9 mouse cellular contexts compared by ENCODE assay signal in the genomic region with DNA sequence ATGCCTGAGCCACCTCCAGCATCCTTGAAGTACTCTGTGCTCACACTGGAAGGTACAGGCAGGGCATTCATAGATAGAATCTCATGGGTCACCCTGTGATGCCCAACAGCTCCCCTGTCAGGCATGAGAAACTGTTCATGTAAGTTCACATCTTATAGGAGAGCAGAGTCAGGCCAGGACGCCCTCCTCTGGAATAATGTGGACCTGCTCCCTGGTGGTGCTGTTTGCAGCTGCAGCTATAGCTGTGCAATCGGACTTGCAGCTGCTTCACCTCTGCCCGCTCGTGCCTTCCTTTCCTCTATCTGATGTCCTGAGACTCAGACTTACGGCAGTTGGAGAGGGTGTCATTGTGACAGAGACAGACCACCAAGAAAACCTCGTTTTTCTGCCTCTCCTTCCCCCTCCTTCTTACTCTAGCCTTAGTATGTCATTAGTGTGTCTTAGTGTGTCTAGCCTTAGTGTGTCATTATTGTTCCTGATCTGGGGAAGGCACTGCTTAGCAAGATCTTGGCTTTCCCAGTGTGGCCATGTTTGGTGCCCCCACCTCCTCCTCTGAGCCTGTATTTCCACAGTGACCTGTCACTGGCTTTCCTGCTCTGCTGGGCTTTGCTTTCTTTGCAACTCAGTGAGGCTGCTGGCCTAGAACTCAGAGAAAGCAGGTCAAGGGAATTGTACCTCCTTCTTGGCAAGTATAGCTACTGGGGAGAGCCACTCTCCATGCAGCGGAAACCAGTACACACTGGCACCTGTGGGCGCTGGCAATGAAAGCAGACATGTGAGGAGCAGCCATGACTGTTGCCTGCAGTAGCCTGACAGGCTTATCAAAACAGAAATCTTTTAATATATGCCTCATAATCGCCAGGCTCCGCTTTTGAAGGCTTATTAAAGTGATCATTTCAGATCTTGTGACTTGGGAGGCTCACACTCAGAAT.
A peak's percentile ranks its signal among the peaks of the same experiment; 100 is the strongest.
DNase-seq lines count a peak whose midpoint lies in the region; ATAC-seq and TF ChIP-seq lines count a peak whose summit lies in the region.
"Had no signal": no experiment of that assay in that cellular context is flagged by ENCODE, and none has a peak within 500 bp of the region (broad histone marks: within the 10 kb centered on the region; RNA-seq: fewer than 3 reads in every experiment).

No protein-coding gene starts in this region.

- no peaks in the 10 kb centered on the region for H3K27me3 ChIP-seq in hindbrain, embryonic 10.5 days (ENCODE audit: insufficient read depth, poor library complexity, severe bottlenecking)
- H3K27me3 ChIP-seq in hindbrain, embryonic 13.5 days: no peaks in the 10 kb centered on the region
- no peaks in the 10 kb centered on the region for H3K27me3 ChIP-seq in E14TG2a.4 (ENCODE audit: insufficient read depth, low read length)
- H3K27me3 ChIP-seq in embryonic facial prominence, embryonic 10.5 days (replicated peaks; ENCODE audit: low read depth, poor library complexity, severe bottlenecking): no peaks in the 10 kb centered on the region

- peak overlapping the region; percentile 45 for H3K27ac ChIP-seq in hindbrain, embryonic 10.5 days
- no peak overlapping the region for H3K27ac ChIP-seq in hindbrain, embryonic 13.5 days
- 0 out of 2 replicates have a peak overlapping the region, but pooled peaks have one; percentile 11 for H3K27ac ChIP-seq in embryonic facial prominence, embryonic 10.5 days (replicated peaks)

- WGBS in hindbrain, embryonic 10.5 days: 87% methylated on average over 10 of the region's 10 CpGs
- WGBS in hindbrain, embryonic 13.5 days: 82% methylated on average over 10 of the region's 10 CpGs
- WGBS in embryonic facial prominence, embryonic 10.5 days: 90% methylated on average over 10 of the region's 10 CpGs

- H3K4me3 ChIP-seq in hindbrain, embryonic 10.5 days: no peak overlapping the region
- no peak overlapping the region for H3K4me3 ChIP-seq in hindbrain, embryonic 13.5 days
- H3K4me3 ChIP-seq in E14TG2a.4 (replicated peaks; ENCODE audit: low read length): no peak overlapping the region
- no peak overlapping the region for H3K4me3 ChIP-seq in embryonic facial prominence, embryonic 10.5 days

- no peak for ATAC-seq in hindbrain, embryonic 13.5 days (ENCODE audit: low FRiP score)

- no peak overlapping the region for H3K4me2 ChIP-seq in hindbrain, embryonic 13.5 days

- peak; percentile 17 for TF ChIP-seq CTCF in E14TG2a.4 (conservative IDR thresholded peaks at IDR 0.05; ENCODE audit: low read length)

- H3K36me3 ChIP-seq in hindbrain, embryonic 10.5 days: peaks cover 26% of the 10 kb centered on the region
- H3K36me3 ChIP-seq in hindbrain, embryonic 13.5 days: peaks cover 24% of the 10 kb centered on the region
- peaks cover 76% of the 10 kb centered on the region for H3K36me3 ChIP-seq in E14TG2a.4 (ENCODE audit: insufficient read depth, low read length)
- H3K36me3 ChIP-seq in embryonic facial prominence, embryonic 10.5 days (replicated peaks): peaks cover 46% of the 10 kb centered on the region

- peaks cover 13% of the 10 kb centered on the region; the same call in 1 of the 2 replicates for H3K4me1 ChIP-seq in hindbrain, embryonic 10.5 days (replicated peaks)
- H3K4me1 ChIP-seq in hindbrain, embryonic 13.5 days (replicated peaks): peaks cover 19% of the 10 kb centered on the region
- peaks cover 21% of the 10 kb centered on the region for H3K4me1 ChIP-seq in E14TG2a.4 (replicated peaks; ENCODE audit: low read depth, low read length)
- H3K4me1 ChIP-seq in embryonic facial prominence, embryonic 10.5 days: peaks cover 16% of the 10 kb centered on the region

- no peak overlapping the region for H3K9ac ChIP-seq in hindbrain, embryonic 13.5 days

- H3K9me3 ChIP-seq in hindbrain, embryonic 10.5 days: no peaks in the 10 kb centered on the region
- no peaks in the 10 kb centered on the region for H3K9me3 ChIP-seq in hindbrain, embryonic 13.5 days
- no peaks in the 10 kb centered on the region for H3K9me3 ChIP-seq in E14TG2a.4 (ENCODE audit: low read length)
- no peaks in the 10 kb centered on the region for H3K9me3 ChIP-seq in embryonic facial prominence, embryonic 10.5 days

- DNase-seq in hindbrain, embryonic 10.5 days (ENCODE audit: low spot score): no peak
- peak; percentile 25 for DNase-seq in NIH3T3 (ENCODE audit: low read depth)
- DNase-seq in embryonic facial prominence, embryonic 10.5 days (ENCODE audit: low spot score): no peak
- no peak for DNase-seq in spleen, adult 12 weeks (ENCODE audit: low spot score)
- no peak for DNase-seq in ovary, postnatal 10 days (ENCODE audit: low spot score)
- DNase-seq: adrenal gland, postnatal 14 days; lung, postnatal 14 days had no signal
